Mouse (Mus musculus) ES-CJ7 (cell line): ENCODE data around the gene Pou6f1.
"Not testable (repeated sequence)": the region's sequence is repeated elsewhere in the genome, so short reads cannot be mapped to it uniquely, and the experiment has no call there.

ENCODE experiments used
- DNase-seq: peaks from one replicate; pipeline ENCODE4 v3.0.0; 2011; ENCODE audit warnings: low read depth, low spot score

Pou6f1 gene

GRCm38 (mm10) chr15:100599276-100600046 is at the start of gene Pou6f1:
Gene Pou6f1, minus strand, starts transcription at chr15:100599984.
- no peak for DNase-seq

- no peak for DNase-seq
These were observed 46.4 kb upstream of the Pou6f1 start for GRCm38 (mm10) chr15:100646161-100646560.

GRCm38 (mm10) chr15:100642451-100642850 is 42.7 kb upstream of the Pou6f1 start:
- no peak for DNase-seq

GRCm38 (mm10) chr15:100641226-100641810 is 41.5 kb upstream of the Pou6f1 start:
- DNase-seq, result no peak

- no peak for DNase-seq
These were observed 40.4 kb upstream of the Pou6f1 start for GRCm38 (mm10) chr15:100639972-100640750.

- DNase-seq, result peak; percentile 46
These were observed 37.9 kb upstream of the Pou6f1 start for GRCm38 (mm10) chr15:100637661-100638060.

GRCm38 (mm10) chr15:100636700-100637501 is 37.1 kb upstream of the Pou6f1 start, which contains the start of gene Smagp:
Gene Smagp, minus strand, starts transcription at chr15:100636940.
- peak; percentile 79 for DNase-seq

GRCm38 (mm10) chr15:100635851-100636645 is 36.3 kb upstream of the Pou6f1 start:
- no peak for DNase-seq

GRCm38 (mm10) chr15:100635239-100635638 is 35.5 kb upstream of the Pou6f1 start:
- peak; percentile 57 for DNase-seq

GRCm38 (mm10) chr15:100633341-100633740 is 33.6 kb upstream of the Pou6f1 start:
- DNase-seq, result no peak

GRCm38 (mm10) chr15:100632323-100632722 is 32.5 kb upstream of the Pou6f1 start:
- DNase-seq, result no peak

GRCm38 (mm10) chr15:100631454-100632170 is 31.8 kb upstream of the Pou6f1 start:
- no peak for DNase-seq

- DNase-seq, result peak; percentile 57
These were observed 30.3 kb upstream of the Pou6f1 start for GRCm38 (mm10) chr15:100630126-100630525.

GRCm38 (mm10) chr15:100628797-100629196 is 29.0 kb upstream of the Pou6f1 start:
- DNase-seq, result peak; percentile 45

- peak; percentile 86 for DNase-seq
These were observed 28.1 kb upstream of the Pou6f1 start for GRCm38 (mm10) chr15:100627774-100628370.

- peak; percentile 75 for DNase-seq
These were observed 27.5 kb upstream of the Pou6f1 start for GRCm38 (mm10) chr15:100627287-100627686.

GRCm38 (mm10) chr15:100624435-100624834 is 24.7 kb upstream of the Pou6f1 start:
- DNase-seq, result no peak

- no peak for DNase-seq
These were observed 24.0 kb upstream of the Pou6f1 start for GRCm38 (mm10) chr15:100623754-100624153.

GRCm38 (mm10) chr15:100622164-100622563 is 22.4 kb upstream of the Pou6f1 start:
- DNase-seq, result no peak

GRCm38 (mm10) chr15:100621671-100622070 is 21.9 kb upstream of the Pou6f1 start:
- not testable (repeated sequence) for DNase-seq
